Mouse (Mus musculus) liver, embryonic 15.5 days (tissue): Measurements from ENCODE around the gene Lrrc1. TPM values are rescaled to one million over a fixed set of nuclear protein-coding genes. Genes with fewer than 3 reads are reported as not detected.

Source experiments
- ATAC-seq: fragments of 200-750 bp; cut with Nextera tagmentation; 2 replicates; pipeline ENCODE4 v1.8.0; 2017; ENCODE audit warnings: moderate number of reproducible peaks, mild to moderate bottlenecking, moderate library complexity; ENCODE audit not compliant: insufficient read depth
- H3K27ac ChIP-seq: fragments of 300-500 bp; sonication (generic); replicated peaks from 2 replicates; pipeline ENCODE4 v1.5.1; 2015; ENCODE audit warnings: mild to moderate bottlenecking, inconsistent platforms
- H3K27me3 ChIP-seq: fragments of 300-500 bp; sonication (generic); 2 replicates; pipeline ENCODE4 v1.6.1; 2015; ENCODE audit warnings: mild to moderate bottlenecking, inconsistent platforms
- H3K36me3 ChIP-seq: fragments of 300-500 bp; sonication (generic); replicated peaks from 2 replicates; pipeline ENCODE4 v1.6.1; 2015; ENCODE audit warnings: moderate library complexity, mild to moderate bottlenecking, inconsistent platforms
- H3K4me1 ChIP-seq: fragments of 300-500 bp; sonication (generic); replicated peaks from 2 replicates; pipeline ENCODE4 v1.6.1; 2015; ENCODE audit warnings: inconsistent platforms
- H3K4me2 ChIP-seq: fragments of 300-500 bp; sonication (generic); 2 replicates; pipeline ENCODE4 v1.6.1; 2015; ENCODE audit warnings: moderate library complexity, mild to moderate bottlenecking, inconsistent platforms
- H3K4me3 ChIP-seq: fragments of 300-500 bp; sonication (generic); replicated peaks from 2 replicates; pipeline ENCODE4 v1.5.1; 2015; ENCODE audit warnings: mild to moderate bottlenecking, inconsistent platforms
- H3K9ac ChIP-seq: fragments of 300-500 bp; sonication (generic); 2 replicates; pipeline ENCODE4 v1.6.1; 2015; ENCODE audit warnings: moderate library complexity, mild to moderate bottlenecking, inconsistent platforms
- H3K9me3 ChIP-seq: fragments of 300-500 bp; sonication (generic); replicated peaks from 2 replicates; pipeline ENCODE4 v1.6.1; 2016; ENCODE audit warnings: inconsistent platforms
- WGBS: fragments of 180-500 bp; shearing (Covaris S2); methylation state at CpG from one replicate; pipeline ENCODE4 v1.1.7; 2015; ENCODE audit warnings: mixed read lengths; ENCODE audit not compliant: insufficient replicate concordance; 5-methylcytosine and 5-hydroxymethylcytosine counted together
- polyA plus RNA-seq: library from polyadenylated mRNA; unstranded; fragments of >200 nt; fragmentation: Nextera tagmentation; extraction: Ambion mirVana; gene quantifications from 2 replicates; pipeline ENCODE4 v1.2.1, GENCODE M21; 2015

Gene Lrrc1
- polyA plus RNA-seq, 1 experiment from 2014 or later, result 2.9 TPM

DNA sequence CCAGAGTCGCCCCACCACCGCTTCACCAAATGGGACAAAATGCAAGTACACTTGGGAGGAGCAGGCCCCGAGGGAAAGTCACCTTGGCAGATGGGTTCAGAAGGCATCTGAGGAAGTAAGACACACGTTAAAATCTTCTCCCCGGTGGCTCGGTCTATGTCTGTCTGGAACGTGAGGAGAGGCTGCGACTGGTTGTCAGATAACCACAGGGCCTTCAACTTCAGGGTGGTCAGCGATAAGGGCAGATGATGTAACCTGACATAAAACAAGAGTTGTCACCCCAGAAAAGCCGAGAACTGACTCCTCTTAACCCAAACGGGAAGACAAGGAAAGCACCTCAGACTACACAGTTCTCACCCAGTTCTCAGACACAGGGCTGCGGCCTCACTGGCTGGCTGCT is 109.7 kb downstream of the Lrrc1 start:
- Histone ChIP-seq H3K4me1 (peaks cover 23% of the 10 kb centered on the region), H3K4me2 (peak overlapping the region; percentile 62), H3K27me3 (no peaks in the 10 kb centered on the region), H3K4me3 (peak overlapping the region; percentile 48), H3K36me3 (0 out of 2 replicates have a peak, but pooled peaks cover 3% of the 10 kb centered on the region), H3K9ac (peak overlapping the region; percentile 50), H3K9me3 (no peaks in the 10 kb centered on the region), H3K27ac (peak overlapping the region; percentile 82)
- 26% methylated on average over 12 of the region's 12 CpGs for WGBS
- peak; percentile 94 for ATAC-seq

DNA sequence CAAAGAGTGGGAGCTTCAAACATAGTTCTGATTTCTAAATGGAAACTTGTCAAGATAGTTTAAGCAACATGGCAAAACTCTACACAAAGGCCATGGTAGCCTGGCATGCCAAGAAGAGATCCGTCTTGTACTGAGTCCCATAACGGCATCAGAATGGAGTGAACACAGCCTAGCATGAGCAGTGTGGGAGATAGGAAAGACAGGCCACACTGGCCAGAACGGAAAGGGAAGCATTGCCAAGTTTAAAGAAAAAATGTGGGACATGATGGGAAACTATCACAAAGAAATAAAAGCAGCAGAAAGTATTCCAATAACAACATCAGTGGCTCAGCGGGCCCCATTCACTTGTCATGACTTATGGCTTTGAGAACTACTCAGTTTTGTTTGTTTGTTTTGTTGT is 111.2 kb downstream of the Lrrc1 start:
- H3K9me3 ChIP-seq, result no peaks in the 10 kb centered on the region
- H3K27ac ChIP-seq, result no peak overlapping the region
- 0 out of 2 replicates have a peak overlapping the region, but pooled peaks have one; percentile 62 for H3K4me2 ChIP-seq
- no peak overlapping the region for H3K4me3 ChIP-seq
- H3K9ac ChIP-seq, result no peak overlapping the region
- H3K27me3 ChIP-seq, result no peaks in the 10 kb centered on the region
- H3K4me1 ChIP-seq, result peaks cover 35% of the 10 kb centered on the region
- ATAC-seq, result no peak
- WGBS, result 88% methylated on average over 4 of the region's 4 CpGs
- 0 out of 2 replicates have a peak, but pooled peaks cover 3% of the 10 kb centered on the region for H3K36me3 ChIP-seq

DNA sequence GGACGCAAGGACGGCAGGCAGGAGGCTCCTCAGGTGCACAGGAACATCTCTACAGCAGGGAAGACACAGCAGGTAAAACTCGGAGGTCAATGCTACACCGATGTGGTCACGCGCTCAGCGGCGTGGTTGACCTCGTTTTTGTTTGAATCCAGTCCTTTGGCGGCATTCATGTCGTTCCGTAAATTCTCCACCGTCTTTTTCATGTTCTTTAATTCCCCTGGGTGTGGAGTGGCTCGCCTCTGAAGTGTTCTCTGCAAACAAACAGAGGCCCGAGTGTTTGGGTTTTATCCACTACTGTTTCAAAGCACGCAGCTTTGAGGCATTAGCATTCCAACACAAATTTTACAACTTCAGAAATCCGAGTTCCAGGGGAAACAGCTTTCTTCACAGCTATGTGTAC is 112.6 kb downstream of the Lrrc1 start:
- Histone ChIP-seq H3K4me1 (peaks cover 45% of the 10 kb centered on the region), H3K9ac (no peak overlapping the region), H3K4me2 (no peak overlapping the region), H3K27me3 (no peaks in the 10 kb centered on the region), H3K36me3 (0 out of 2 replicates have a peak, but pooled peaks cover 3% of the 10 kb centered on the region), H3K9me3 (no peaks in the 10 kb centered on the region), H3K27ac (no peak overlapping the region), H3K4me3 (no peak overlapping the region)
- ATAC-seq, result no peak
- 83% methylated on average over 17 of the region's 17 CpGs for WGBS

DNA sequence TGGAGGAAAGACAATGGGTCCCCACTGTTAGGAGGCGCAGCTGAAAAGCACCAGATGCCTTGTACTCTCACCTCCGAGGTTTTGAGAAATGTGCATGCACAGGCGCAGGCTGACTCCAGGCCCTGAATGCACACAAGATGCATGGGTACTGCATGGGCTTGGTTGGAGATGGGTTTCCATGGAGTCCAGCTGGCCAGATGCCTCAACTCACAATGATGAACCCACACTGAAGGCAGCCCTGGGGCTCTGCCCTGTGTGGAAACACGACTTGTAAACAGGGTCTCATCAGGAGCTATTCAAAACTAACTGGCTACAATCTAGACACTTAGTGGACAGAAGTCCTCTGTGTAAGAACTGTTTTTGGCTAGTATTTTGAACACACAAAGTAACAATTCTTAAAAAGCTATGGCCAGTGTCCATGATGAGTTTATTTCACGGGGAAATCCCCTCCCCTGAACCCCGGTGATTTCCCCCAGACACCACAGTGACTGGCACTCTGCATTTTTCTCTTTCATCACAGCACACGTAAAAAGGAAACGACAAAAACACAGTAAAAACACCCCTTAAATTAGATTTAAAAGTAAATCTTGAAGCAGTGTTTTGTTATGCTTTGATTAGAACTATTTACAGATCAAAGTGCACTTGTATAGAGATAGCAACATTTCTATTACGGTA is 114.1 kb downstream of the Lrrc1 start:
- Histone ChIP-seq H3K27ac (no peak overlapping the region), H3K4me1 (peaks cover 41% of the 10 kb centered on the region), H3K4me3 (no peak overlapping the region), H3K27me3 (no peaks in the 10 kb centered on the region), H3K9ac (no peak overlapping the region), H3K9me3 (no peaks in the 10 kb centered on the region), H3K36me3 (0 out of 2 replicates have a peak, but pooled peaks cover 3% of the 10 kb centered on the region), H3K4me2 (no peak overlapping the region)
- WGBS, result 62% methylated on average over 9 of the region's 9 CpGs
- ATAC-seq, result no peak

DNA sequence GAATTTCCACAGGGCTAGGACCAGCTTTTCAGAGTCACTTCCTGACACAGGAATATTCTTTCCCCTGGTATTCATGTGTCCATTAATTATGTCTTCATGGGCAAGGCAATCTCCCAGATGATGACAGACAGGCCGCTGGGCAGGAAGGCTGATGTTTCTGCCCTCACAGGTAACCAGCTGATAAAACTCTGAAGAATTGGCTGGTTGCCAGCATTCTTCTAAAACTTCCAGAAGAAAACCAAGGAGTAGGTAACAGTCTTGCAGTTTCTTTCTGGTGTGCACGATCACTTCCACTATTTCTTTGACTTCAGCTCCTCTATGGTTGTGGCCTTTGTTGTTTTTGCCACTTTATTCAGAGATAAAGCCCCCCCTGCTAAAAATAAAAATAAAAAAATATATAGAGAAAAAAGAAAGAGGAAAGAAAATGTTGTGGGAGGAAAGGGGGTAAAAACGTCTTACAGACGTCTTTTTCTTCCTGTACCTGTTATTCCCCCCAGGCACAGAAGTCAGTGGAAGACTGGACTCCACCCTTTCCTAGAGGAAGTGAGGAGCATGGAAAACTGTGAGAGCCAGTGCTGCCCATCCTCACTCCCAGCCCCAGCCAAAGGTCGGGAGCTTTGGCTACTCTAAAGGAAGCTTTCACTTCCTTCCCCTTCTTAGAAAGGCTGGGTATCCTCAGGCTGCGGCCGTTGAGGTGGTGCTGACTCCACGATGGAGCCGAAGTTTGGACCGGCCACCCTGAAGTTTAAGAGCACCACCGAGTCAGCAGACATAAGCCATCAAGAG is 115.2 kb downstream of the Lrrc1 start:
- no peak overlapping the region for H3K4me3 ChIP-seq
- no peak for ATAC-seq
- no peak overlapping the region for H3K27ac ChIP-seq
- H3K27me3 ChIP-seq, result no peaks in the 10 kb centered on the region
- no peak overlapping the region for H3K9ac ChIP-seq
- no peaks in the 10 kb centered on the region for H3K9me3 ChIP-seq
- WGBS, result 25% methylated on average over 11 of the region's 11 CpGs
- H3K4me1 ChIP-seq, result peaks cover 31% of the 10 kb centered on the region
- H3K4me2 ChIP-seq, result no peak overlapping the region; the same call in 1 of the 2 replicates
- H3K36me3 ChIP-seq, result 0 out of 2 replicates have a peak, but pooled peaks cover 3% of the 10 kb centered on the region

DNA sequence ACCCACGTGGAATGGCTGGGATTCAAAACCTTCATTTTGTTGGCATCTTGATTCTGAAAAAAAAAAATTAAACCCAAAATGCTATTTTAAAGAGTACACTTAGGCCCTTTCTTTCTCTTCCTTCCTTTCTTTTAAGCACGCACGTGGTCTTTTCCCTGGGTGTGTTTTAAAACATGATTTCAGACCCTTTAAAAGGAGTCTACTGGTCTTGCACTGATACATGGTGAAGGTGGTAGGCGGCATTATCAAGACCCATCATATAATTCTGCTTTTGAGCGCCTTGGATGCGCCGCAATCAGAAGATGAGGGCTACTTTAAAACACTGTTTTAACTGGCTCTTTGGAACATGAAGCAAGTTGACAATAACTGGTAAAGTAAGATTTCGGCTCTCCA is 115.9 kb downstream of the Lrrc1 start:
- Histone ChIP-seq H3K27ac (no peak overlapping the region), H3K4me3 (no peak overlapping the region), H3K9me3 (no peaks in the 10 kb centered on the region), H3K27me3 (no peaks in the 10 kb centered on the region), H3K9ac (no peak overlapping the region), H3K4me1 (peaks cover 25% of the 10 kb centered on the region), H3K36me3 (0 out of 2 replicates have a peak, but pooled peaks cover 3% of the 10 kb centered on the region), H3K4me2 (no peak overlapping the region)
- ATAC-seq, result no peak
- 71% methylated on average over 8 of the region's 8 CpGs for WGBS

DNA sequence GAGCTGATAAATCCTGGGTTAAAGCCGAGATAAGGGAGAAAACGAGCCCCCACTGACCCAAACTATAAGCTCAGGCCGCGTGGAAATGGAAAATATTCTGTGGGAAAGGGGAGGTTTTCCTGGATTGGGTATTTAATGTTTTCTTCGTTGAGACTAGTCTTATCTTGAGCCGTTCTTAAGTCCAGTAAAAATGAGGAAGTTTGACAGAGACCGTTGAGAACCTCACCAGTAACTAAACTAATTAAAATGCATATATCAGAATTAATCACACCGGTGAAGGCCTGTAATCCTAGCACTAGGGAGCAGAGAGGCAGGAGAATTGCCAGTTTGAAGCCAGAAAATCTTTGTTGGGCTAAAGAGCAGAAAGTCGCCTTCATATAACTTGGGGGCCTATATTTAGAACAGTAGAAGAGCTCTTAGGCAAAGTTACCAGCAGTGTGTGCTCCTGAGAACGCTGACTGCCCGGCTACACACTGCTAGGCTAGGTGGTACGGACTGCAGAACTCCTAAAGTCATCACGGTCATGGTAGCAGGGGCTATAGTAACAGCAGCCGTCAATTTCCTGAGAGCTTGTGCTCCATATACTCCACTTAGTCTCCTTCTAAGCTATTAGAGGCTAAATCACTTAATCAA is 116.4 kb downstream of the Lrrc1 start:
- Histone ChIP-seq H3K27me3 (no peaks in the 10 kb centered on the region), H3K27ac (no peak overlapping the region), H3K4me1 (peaks cover 25% of the 10 kb centered on the region), H3K36me3 (0 out of 2 replicates have a peak, but pooled peaks cover 3% of the 10 kb centered on the region), H3K9me3 (no peaks in the 10 kb centered on the region), H3K9ac (no peak overlapping the region), H3K4me3 (no peak overlapping the region), H3K4me2 (peak overlapping the region; percentile 16; the same call in 1 of the 2 replicates)
- no peak for ATAC-seq
- WGBS, result 10% methylated on average over 14 of the region's 14 CpGs

DNA sequence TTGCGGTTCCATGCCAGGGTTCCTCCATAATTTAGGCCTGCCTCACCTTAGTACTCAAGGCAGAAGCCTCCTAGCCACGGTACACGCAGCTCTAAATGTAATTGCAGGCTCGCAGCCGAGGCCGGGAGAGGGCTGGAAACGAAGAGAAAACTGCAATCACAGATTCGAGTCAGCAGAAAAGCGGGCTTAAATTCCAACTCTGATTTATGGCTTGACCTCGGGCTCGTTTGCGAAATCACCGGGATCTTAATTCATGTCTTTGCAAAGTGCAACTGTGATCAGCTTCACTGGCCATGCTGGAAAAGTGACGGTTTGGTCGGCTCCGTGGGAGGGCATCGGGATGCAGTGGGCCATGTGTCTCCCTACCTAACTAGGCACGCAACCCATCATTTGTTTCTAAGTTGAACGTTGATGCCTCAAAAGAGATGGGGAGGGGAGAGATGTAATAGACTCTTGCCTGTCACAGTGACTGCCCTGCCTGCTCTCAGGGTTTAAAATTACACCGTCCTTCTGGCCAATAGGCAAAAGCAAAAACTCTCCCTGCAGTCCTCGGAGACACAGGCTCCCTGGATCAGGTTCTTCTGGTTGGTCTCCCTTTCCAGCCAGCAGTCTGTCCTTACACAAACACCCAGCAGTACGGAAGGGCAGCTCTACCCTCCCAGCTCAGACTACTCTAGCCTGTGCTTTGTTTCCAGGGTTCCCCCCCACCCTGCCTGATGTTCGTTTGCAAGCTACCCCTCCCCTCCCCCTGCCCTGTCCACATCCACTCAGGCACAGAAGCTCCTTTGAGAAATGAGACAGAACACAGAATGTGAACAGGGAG is 117.2 kb downstream of the Lrrc1 start:
- ATAC-seq, result no peak
- Histone ChIP-seq H3K9ac (no peak overlapping the region), H3K4me1 (peaks cover 31% of the 10 kb centered on the region), H3K27me3 (no peaks in the 10 kb centered on the region), H3K36me3 (0 out of 2 replicates have a peak, but pooled peaks cover 3% of the 10 kb centered on the region), H3K27ac (no peak overlapping the region), H3K9me3 (no peaks in the 10 kb centered on the region), H3K4me2 (peak overlapping the region; percentile 16; the same call in 1 of the 2 replicates), H3K4me3 (no peak overlapping the region)
- WGBS, result 61% methylated on average over 23 of the region's 23 CpGs

DNA sequence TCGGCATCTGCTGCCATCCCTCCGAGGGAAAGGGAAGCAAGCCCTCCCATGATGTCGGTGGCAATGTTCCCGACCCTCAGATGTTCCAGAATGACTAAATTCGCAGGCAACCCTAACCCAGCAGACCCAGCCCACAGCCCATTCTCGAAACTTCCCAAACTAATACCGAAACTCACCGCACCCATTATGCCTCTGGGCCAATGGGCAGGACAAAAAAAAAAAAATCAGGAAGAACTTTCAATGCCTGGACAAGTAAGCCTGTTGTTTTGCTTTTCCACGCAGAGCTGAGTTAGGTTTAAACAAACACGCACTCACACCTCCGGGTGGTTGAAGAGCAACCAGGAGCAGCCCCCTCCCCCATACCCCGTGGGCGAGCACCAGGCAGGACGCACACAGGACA is 118.6 kb downstream of the Lrrc1 start:
- Histone ChIP-seq H3K27me3 (no peaks in the 10 kb centered on the region), H3K36me3 (0 out of 2 replicates have a peak, but pooled peaks cover 1% of the 10 kb centered on the region), H3K27ac (no peak overlapping the region), H3K4me2 (no peak overlapping the region), H3K4me1 (peaks cover 34% of the 10 kb centered on the region), H3K9ac (no peak overlapping the region), H3K4me3 (no peak overlapping the region), H3K9me3 (no peaks in the 10 kb centered on the region)
- 64% methylated on average over 14 of the region's 14 CpGs for WGBS
- ATAC-seq, result no peak

DNA sequence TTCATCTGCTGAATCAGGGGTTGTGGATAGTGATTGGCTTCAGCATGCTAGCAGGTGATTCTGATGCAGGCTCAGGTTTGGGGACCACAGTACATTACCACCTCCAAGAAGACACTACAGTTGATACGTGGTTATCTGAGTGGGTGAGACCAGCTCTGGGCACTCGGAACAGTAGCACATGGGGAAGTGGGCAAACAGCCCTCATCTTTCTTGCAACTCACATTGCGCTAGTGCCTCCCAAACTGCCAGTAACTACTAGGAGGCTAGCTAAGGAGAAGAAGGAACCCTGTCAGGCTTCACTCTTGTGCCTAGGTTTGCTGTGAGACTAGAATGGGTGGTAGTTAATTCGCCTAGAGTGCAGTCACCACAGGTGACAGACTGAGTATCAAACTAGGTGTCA is 119.1 kb downstream of the Lrrc1 start:
- 52% methylated on average over 4 of the region's 4 CpGs for WGBS
- no peak for ATAC-seq
- Histone ChIP-seq H3K4me1 (peaks cover 40% of the 10 kb centered on the region), H3K9me3 (no peaks in the 10 kb centered on the region), H3K9ac (no peak overlapping the region), H3K4me2 (no peak overlapping the region), H3K27ac (no peak overlapping the region), H3K4me3 (no peak overlapping the region), H3K36me3 (no peaks in the 10 kb centered on the region), H3K27me3 (no peaks in the 10 kb centered on the region)
